In the genomic region with DNA sequence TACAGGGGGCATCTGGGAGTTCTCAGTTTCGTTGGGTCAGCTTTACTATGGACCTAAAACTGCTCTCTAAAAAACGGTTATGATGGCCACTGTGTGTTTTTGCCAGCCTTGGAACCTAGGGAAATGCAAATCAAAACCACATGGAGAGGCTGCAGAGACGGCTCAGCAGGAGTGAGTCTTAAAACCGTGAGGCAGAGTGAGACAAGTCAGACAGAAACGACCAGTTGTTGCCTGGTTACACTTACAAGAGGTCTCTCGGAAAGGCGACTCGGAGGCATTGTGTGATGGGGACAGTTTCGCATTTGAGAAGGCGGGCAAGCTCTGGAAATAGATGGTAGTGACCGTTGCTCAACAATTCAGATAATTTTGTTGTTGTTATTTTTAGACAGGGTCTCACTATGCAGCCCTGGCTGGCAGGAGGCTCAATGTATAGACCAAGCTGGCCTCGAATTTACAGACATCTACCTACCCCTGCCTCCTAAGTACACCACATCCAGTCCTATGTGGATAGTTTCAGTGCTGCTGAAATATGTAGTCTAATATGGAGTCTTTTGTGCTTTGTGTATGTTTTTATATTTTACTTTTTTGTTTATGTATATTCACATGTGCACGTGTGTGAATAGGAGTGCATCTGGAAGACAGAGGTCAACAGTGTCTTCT, we compare ENCODE assay signal across 12 mouse cellular contexts. TPM values are rescaled to one million over a fixed set of nuclear protein-coding genes. Genes with fewer than 3 reads are reported as not detected.
A peak's percentile ranks its signal among the peaks of the same experiment; 100 is the strongest.
DNase-seq lines count a peak whose midpoint lies in the region; ATAC-seq lines count a peak whose summit lies in the region.
"Had no signal": no experiment of that assay in that cellular context is flagged by ENCODE, and none has a peak within 500 bp of the region (broad histone marks: within the 10 kb centered on the region; RNA-seq: fewer than 3 reads in every experiment).

No protein-coding gene starts in this region.

- H3K36me3 ChIP-seq in forebrain, embryonic 10.5 days (replicated peaks) = no peaks in the 10 kb centered on the region
- no peaks in the 10 kb centered on the region for H3K36me3 ChIP-seq in forebrain, embryonic 12.5 days (replicated peaks)
- no peaks in the 10 kb centered on the region for H3K36me3 ChIP-seq in neural tube, embryonic 15.5 days
- no peaks in the 10 kb centered on the region for H3K36me3 ChIP-seq in hindbrain, embryonic 16.5 days (ENCODE audit: control insufficient read depth, insufficient read depth, low read length)

- peaks cover 13% of the 10 kb centered on the region for H3K4me1 ChIP-seq in forebrain, embryonic 10.5 days
- H3K4me1 ChIP-seq in forebrain, embryonic 12.5 days = peaks cover 6% of the 10 kb centered on the region
- peaks cover 5% of the 10 kb centered on the region for H3K4me1 ChIP-seq in neural tube, embryonic 15.5 days
- H3K4me1 ChIP-seq in hindbrain, embryonic 16.5 days (ENCODE audit: control insufficient read depth, insufficient read depth, low read depth, low read length) = peaks cover 6% of the 10 kb centered on the region

- H3K4me3 ChIP-seq in forebrain, embryonic 10.5 days = no peak overlapping the region
- no peak overlapping the region for H3K4me3 ChIP-seq in forebrain, embryonic 12.5 days (replicated peaks)
- H3K4me3 ChIP-seq in neural tube, embryonic 15.5 days (replicated peaks) = no peak overlapping the region
- no peak overlapping the region for H3K4me3 ChIP-seq in hindbrain, embryonic 16.5 days (ENCODE audit: low read length)

- no peaks in the 10 kb centered on the region for H3K27me3 ChIP-seq in forebrain, embryonic 10.5 days (ENCODE audit: poor library complexity, severe bottlenecking)
- no peaks in the 10 kb centered on the region for H3K27me3 ChIP-seq in forebrain, embryonic 12.5 days
- no peaks in the 10 kb centered on the region for H3K27me3 ChIP-seq in neural tube, embryonic 15.5 days (replicated peaks)
- H3K27me3 ChIP-seq in hindbrain, embryonic 16.5 days (replicated peaks; ENCODE audit: control insufficient read depth, insufficient read depth, low read length) = no peaks in the 10 kb centered on the region

- DNase-seq in forebrain, embryonic 10.5 days (ENCODE audit: extremely low spot score, low spot score) = peak; percentile 27
- DNase-seq in neural tube, embryonic 10.5 days (ENCODE audit: extremely low spot score, low spot score) = peak; percentile 40
- DNase-seq in layer of hippocampus, adult 11-12 months (ENCODE audit: low spot score) = no peak
- DNase-seq in left cerebral cortex, adult 11 months (ENCODE audit: low spot score) = no peak
- DNase-seq: adrenal gland, postnatal 36 days; gastrocnemius, postnatal 14 days had no signal

- no peak overlapping the region for H3K9ac ChIP-seq in forebrain, embryonic 12.5 days
- no peak overlapping the region for H3K9ac ChIP-seq in neural tube, embryonic 15.5 days (replicated peaks)
- no peak overlapping the region for H3K9ac ChIP-seq in hindbrain, embryonic 16.5 days (ENCODE audit: low read depth, low read length)

- no peaks in the 10 kb centered on the region for H3K9me3 ChIP-seq in forebrain, embryonic 10.5 days
- no peaks in the 10 kb centered on the region for H3K9me3 ChIP-seq in forebrain, embryonic 12.5 days
- H3K9me3 ChIP-seq in neural tube, embryonic 15.5 days (replicated peaks) = no peaks in the 10 kb centered on the region
- H3K9me3 ChIP-seq in hindbrain, embryonic 16.5 days (ENCODE audit: control insufficient read depth, low read length) = no peaks in the 10 kb centered on the region

- 33% methylated on average over 13 of the region's 13 CpGs for WGBS in forebrain, embryonic 10.5 days
- WGBS in forebrain, embryonic 12.5 days = 33% methylated on average over 13 of the region's 13 CpGs
- WGBS in neural tube, embryonic 15.5 days = 27% methylated on average over 13 of the region's 13 CpGs
- 17% methylated on average over 13 of the region's 13 CpGs for WGBS in hindbrain, embryonic 16.5 days

- H3K27ac ChIP-seq in forebrain, embryonic 10.5 days = peak overlapping the region; percentile 9; the same call in 1 of the 2 replicates
- no peak overlapping the region for H3K27ac ChIP-seq in forebrain, embryonic 12.5 days
- H3K27ac ChIP-seq in neural tube, embryonic 15.5 days (replicated peaks) = no peak overlapping the region
- no peak overlapping the region for H3K27ac ChIP-seq in hindbrain, embryonic 16.5 days (ENCODE audit: low read depth, low read length)
- H3K27ac ChIP-seq: kidney, postnatal 0 days had no signal

- ATAC-seq in forebrain, embryonic 12.5 days (ENCODE audit: low FRiP score) = no peak
- ATAC-seq in neural tube, embryonic 15.5 days (ENCODE audit: low FRiP score) = no peak
- ATAC-seq in hindbrain, embryonic 16.5 days = 0 out of 2 replicates have a peak, but pooled peaks have one; percentile 56
- ATAC-seq in megakaryocyte, adult 5-6 weeks (ENCODE audit: poor library complexity, severe bottlenecking) = no peak

- no peak overlapping the region for H3K4me2 ChIP-seq in forebrain, embryonic 12.5 days
- no peak overlapping the region for H3K4me2 ChIP-seq in neural tube, embryonic 15.5 days
- peak overlapping the region; percentile 29 for H3K4me2 ChIP-seq in hindbrain, embryonic 16.5 days (ENCODE audit: low read length)
- H3K4me2 ChIP-seq: liver, embryonic 11.5 days had no signal

RNA-seq across cellular contexts. Expression of a gene that starts 30.4 kb away (rescaled TPM):
- polyA plus RNA-seq in forebrain, embryonic 10.5 days (2016; fragmentation: Nextera tagmentation; extraction: Ambion mirVana) = 192 and 209 TPM in 2 replicates
- 334 and 364 TPM in 2 replicates for polyA plus RNA-seq in forebrain, embryonic 12.5 days (2016; fragmentation: Nextera tagmentation; extraction: Ambion mirVana)
- 763 and 813 TPM in 2 replicates for polyA plus RNA-seq in neural tube, embryonic 15.5 days (2015; fragmentation: Nextera tagmentation; extraction: Ambion mirVana)
- polyA plus RNA-seq in hindbrain, embryonic 16.5 days (2015; fragmentation: Nextera tagmentation; extraction: Ambion mirVana) = 786 and 849 TPM in 2 replicates
- total RNA-seq in megakaryocyte, adult 5-6 weeks (2015) = 2,082 and 2,200 TPM in 2 replicates
- 1,839 and 1,925 TPM in 2 replicates for total RNA-seq in megakaryocyte, adult 5-6 weeks (2017)

Comparison
In these comparisons a context has a peak if more than half of its experiments do, and no peak if none do; other contexts are left out.
1. DNase-seq: peak in forebrain, embryonic 10.5 days (single experiment) and neural tube, embryonic 10.5 days (single experiment); none in layer of hippocampus, adult 11-12 months (single experiment) and left cerebral cortex, adult 11 months (single experiment).